Mouse (Mus musculus): Measurements from ENCODE around the gene Prkci.

Gene Prkci

DNA sequence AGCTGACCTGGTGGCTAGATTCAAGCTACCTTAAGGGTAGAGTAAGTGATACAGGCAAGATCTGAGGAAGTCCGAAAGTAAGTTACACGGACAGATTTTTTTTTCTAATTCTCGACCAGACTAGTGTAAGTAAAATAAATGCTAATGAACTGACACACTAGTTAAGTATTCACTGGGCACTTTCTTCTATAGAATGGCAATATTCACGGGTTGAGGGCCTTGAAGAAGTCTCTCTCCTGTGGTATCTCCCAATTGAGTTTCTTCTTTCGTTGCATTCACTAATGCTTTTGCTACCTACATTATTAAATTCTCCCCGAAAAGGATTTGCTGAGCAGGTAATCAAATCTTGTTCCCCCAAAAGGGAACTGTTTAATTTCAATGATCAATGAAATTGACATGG lies 688 bp upstream of the Prkci start:
- DNase-seq (ENCODE audit: low read depth): no peak

GRCm38 (mm10) chr3:30995899-30996687 lies 546 bp downstream of the Prkci start:
- DNase-seq (ENCODE audit: low read depth): no peak

DNA sequence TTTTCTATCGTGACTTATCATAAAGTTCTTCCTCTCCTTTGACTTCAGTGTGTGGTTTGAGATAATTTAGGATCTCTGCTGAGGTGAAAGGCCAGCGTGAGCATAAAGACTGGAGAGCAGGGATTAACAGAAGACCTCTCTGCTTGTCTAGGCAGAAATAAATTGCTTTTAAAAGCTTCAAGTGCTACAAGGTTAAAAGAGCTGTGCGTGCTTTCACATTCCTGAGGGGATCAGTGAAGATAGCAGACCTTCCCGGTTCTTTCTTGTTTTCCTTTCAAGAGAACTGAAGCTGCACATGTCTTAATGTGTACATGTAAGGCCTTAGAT lies 1.1 kb downstream of the Prkci start:
- no peak for DNase-seq (ENCODE audit: low read depth)

DNA sequence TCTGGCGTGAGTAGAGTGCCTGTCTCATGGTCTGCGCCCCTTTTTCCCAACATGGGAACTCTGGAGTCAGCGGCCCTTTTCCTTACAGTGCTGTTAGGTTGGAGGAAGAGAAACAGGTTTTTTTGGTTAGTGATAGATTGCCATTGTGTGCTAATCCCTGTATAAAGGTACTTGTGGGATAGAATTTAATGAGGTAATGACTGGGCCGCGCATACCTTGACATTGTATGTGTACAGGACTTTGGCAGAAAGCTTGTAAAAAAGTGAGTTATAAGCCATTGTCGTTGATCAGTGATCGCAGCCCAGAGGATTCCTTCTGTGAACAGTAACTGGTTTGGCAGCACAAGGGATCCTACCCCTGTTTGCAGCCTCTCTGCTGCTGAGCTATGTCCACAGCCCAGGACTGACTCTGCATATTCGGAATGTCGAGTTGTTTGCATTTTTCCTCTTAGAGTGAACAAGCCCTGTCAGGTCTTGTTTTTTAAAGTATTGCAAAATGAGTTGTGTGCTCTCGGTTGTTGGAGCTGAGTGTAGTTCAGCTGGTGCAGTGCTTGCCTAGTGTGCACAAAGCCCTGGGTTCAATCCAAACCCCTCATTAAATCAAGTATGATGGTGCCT lies 4.0 kb downstream of the Prkci start:
- DNase-seq (ENCODE audit: low read depth): no peak

DNA sequence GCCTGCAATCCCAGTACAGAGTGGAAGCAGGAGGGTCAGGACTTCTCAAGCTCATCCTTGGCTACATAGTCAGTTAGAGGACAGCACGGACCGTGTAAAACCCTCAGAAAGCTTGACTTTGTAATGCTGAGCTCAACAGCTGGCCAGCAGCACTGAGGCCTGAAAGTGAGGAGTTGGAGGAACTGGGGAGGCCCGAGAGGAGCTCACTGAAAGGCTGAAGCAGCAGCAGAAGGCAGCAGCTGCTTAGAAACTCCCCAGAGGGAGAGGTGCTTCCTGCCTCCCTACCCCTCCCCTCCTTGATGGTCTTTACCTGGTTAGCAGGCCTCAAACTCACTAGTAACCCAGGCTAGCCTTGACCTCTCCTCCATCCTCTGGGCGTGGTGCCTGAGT lies 4.5 kb downstream of the Prkci start:
- DNase-seq (ENCODE audit: low read depth): no peak

DNA sequence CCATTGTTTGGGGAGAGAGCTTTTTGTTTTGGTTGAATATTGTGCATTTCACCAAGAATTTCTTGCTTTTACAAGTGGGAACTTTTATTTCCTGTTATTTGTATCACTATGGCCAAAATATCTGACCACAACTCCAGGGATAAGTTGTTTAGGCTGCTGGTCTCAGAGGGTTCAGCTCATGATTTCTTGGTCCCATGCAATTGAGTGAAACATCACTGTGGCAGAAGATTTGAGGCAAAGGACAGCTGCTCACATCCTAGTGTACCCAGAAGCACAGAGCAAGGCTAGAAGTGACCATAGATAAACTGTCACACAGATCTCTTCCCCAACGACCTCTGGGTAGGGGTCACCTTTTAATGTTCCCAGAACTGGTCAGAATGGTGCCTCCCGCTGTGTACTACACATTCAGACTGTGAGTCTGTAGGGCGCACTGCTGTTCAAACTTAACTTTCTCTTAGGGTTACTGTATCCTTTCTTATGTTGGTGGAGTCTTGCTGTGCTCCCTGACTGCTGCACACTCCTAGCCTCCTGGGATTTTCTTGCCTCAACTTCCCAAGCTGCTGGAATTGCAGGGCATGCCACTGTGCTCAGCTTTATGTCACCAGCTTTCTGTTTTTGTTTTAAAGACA lies 5.6 kb downstream of the Prkci start:
- DNase-seq (ENCODE audit: low read depth): no peak

GRCm38 (mm10) chr3:31004320-31005209 lies 9.0 kb downstream of the Prkci start:
- DNase-seq (ENCODE audit: low read depth): no peak

GRCm38 (mm10) chr3:31014374-31014773 lies 18.8 kb downstream of the Prkci start:
- no peak for DNase-seq (ENCODE audit: low read depth)

DNA sequence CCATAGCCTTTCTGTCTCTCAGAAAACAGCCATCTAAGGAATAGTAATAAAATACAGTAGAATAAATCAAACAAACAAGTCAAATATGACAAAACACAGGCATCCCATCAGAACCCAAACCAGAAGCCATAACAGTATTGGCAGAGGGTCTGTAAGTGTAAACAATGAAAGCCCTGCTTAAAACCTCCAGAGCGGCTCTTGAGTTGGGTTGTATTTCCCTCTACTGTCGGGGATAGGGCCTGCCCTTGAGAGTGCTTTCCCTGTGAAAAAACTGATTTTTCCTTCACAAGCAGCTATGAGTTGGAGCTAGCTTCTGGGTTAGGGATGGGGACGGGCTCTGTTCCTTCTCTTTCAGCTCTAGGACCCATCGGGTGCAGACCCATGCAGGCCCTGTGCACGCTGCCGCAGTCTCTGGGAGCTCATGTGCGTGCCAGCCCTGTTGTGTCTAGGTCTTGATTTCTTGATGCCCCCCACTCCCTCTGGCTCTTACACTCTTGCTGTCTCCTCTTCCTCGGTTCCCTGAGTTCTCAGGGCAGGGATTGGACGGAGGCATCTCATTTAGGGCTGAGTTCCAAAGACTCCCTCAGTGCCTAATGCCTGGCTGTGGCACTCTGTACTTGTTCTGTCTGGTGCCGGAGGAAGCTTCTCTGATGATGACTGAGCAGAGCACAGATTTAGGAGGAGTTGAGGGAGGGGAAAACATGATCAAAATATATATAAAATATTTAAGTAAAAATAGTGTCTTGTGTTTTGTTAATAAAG lies 20.3 kb downstream of the Prkci start:
- no peak for DNase-seq (ENCODE audit: low read depth)

GRCm38 (mm10) chr3:31016594-31017196 lies 21.1 kb downstream of the Prkci start:
- DNase-seq (ENCODE audit: low read depth): no peak

GRCm38 (mm10) chr3:31017652-31018051 lies 22.1 kb downstream of the Prkci start:
- no peak for DNase-seq (ENCODE audit: low read depth)

DNA sequence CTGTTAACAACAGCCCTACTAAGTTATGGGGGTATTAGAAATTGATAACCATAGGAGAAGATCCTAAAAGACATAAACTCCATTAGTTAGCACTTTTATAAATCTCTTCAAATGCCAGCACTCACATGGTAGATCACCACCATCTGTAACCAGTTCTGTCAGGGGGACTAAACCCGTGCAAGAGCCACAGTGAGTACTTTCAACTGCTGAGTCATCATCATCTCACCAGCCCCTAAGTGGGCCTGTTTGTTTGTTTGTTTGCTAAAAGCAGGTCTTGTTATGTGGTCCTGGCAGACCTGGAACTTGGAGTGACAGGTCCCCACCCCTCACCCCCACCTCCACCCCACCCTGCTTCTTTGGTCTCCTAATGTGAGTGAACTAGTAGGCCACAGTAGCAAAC lies 23.7 kb downstream of the Prkci start:
- DNase-seq (ENCODE audit: low read depth): no peak

GRCm38 (mm10) chr3:31019793-31020447 lies 24.4 kb downstream of the Prkci start:
- DNase-seq (ENCODE audit: low read depth): no peak

GRCm38 (mm10) chr3:31020656-31021055 lies 25.1 kb downstream of the Prkci start:
- DNase-seq (ENCODE audit: low read depth): no peak

- DNase-seq (ENCODE audit: low read depth): no peak
These were observed 27.4 kb downstream of the Prkci start for GRCm38 (mm10) chr3:31022895-31023436.

DNA sequence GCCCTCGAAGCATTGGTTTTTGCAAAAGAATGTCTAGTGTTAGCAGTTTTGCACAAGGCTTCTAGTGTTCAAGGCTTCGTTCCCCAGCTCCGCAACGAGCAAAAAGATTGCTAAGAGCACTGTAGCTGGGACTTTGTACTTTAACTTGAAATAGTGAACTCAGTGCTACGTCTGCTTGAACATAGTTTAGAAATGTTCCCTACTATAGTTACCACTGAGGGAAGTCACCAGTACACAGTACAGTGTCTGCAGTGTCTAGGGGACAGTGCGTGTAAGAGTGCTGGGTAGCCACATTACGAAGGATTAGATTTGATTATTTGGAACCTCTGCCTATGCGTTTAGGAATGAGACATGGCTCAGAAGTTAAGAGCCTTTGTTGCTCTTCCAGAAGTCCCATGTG lies 32.2 kb downstream of the Prkci start:
- no peak for DNase-seq (ENCODE audit: low read depth)

DNA sequence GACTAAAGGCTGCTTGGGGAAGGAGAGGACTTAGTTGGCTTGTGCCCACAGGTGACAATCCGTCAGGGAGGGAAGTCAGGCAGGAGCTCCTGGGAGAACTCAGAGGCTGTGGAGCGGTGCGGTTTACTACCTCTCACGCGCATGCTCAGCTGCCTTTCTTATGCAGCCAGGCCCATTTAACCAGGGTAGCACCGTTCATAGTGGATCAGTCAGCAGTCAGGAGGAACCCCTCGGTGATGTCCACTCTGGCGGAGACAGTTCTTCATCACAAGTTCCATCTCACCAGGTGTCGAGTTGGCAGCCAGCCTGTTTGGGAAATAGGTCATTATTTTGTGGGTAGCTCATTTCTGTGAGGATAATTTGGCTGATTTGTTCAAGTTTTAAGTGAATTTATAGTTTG lies 36.1 kb downstream of the Prkci start:
- DNase-seq (ENCODE audit: low read depth): no peak

- no peak for DNase-seq (ENCODE audit: low read depth)
These were observed 38.1 kb downstream of the Prkci start for GRCm38 (mm10) chr3:31033644-31034043.

- DNase-seq (ENCODE audit: low read depth): no peak
These were observed 42.3 kb downstream of the Prkci start for GRCm38 (mm10) chr3:31037851-31038250.

GRCm38 (mm10) chr3:31038689-31039088 lies 43.1 kb downstream of the Prkci start:
- DNase-seq (ENCODE audit: low read depth): no peak

DNA sequence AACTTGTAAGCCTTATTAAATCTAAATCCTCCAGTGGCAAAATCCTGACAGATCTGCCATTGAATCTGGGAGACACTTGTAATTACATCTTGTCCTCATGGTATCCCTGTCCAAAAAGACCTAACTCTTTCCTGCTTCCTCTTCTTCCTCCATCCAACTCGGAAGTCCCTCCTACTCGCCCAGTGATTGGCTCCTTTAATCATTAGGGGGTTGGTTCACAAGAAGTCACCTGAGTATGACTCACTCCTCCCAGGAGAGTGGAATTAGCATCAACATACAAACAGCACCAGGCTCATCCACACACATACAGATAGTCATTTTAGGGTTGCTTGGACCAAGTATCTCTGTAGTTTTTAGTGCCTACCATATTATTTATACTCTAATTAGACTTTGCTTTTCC lies 47.4 kb downstream of the Prkci start:
- DNase-seq (ENCODE audit: low read depth): no peak

All from c-Kit-positive CD71-positive TER-119-negative erythroid progenitor cells, embryonic 14.5 days (primary cell).